Comparison of ENCODE assay signal across 8 mouse cellular contexts in genomic region chr5:75153626-75153960, GRCm38 (mm10). TPM values are rescaled to one million over a fixed set of nuclear protein-coding genes. Genes with fewer than 3 reads are reported as not detected.
A peak's percentile ranks its signal among the peaks of the same experiment; 100 is the strongest.
DNase-seq lines count a peak whose midpoint lies in the region; ATAC-seq and TF ChIP-seq lines count a peak whose summit lies in the region.

No protein-coding gene starts in this region.

- H3K4me3 ChIP-seq in gastrocnemius, adult 2 months: peak overlapping the region; percentile 77
- peak overlapping the region; percentile 86 for H3K4me3 ChIP-seq in megakaryocyte, embryonic 14.5 days (replicated peaks)
- peak overlapping the region; percentile 76 for H3K4me3 ChIP-seq in limb, embryonic 14.5 days (replicated peaks; ENCODE audit: low read length)
- H3K4me3 ChIP-seq in stomach, embryonic 15.5 days (replicated peaks): peak overlapping the region; percentile 59

- DNase-seq in gastrocnemius, adult 2 months: no peak
- no peak for DNase-seq in gastrocnemius, adult 8-10 months (ENCODE audit: low spot score in 2 of 2)
- no peak for DNase-seq in limb, embryonic 14.5 days (ENCODE audit: low spot score)
- no peak for DNase-seq in spleen, adult 18-20 months

- H3K36me3 ChIP-seq in megakaryocyte, embryonic 14.5 days (replicated peaks; ENCODE audit: low read length): no peaks in the 10 kb centered on the region
- H3K36me3 ChIP-seq in limb, embryonic 14.5 days (ENCODE audit: control insufficient read depth, insufficient read depth, low read length): peaks cover 9% of the 10 kb centered on the region
- H3K36me3 ChIP-seq in stomach, embryonic 15.5 days: no peaks in the 10 kb centered on the region

- peak overlapping the region; percentile 66 for H3K4me2 ChIP-seq in limb, embryonic 14.5 days (replicated peaks; ENCODE audit: low read depth, low read length, severe bottlenecking)
- H3K4me2 ChIP-seq in stomach, embryonic 15.5 days: peak overlapping the region; percentile 53

- no peaks in the 10 kb centered on the region for H3K9me3 ChIP-seq in megakaryocyte, embryonic 14.5 days
- H3K9me3 ChIP-seq in limb, embryonic 14.5 days (ENCODE audit: control insufficient read depth, low read length): no peaks in the 10 kb centered on the region
- H3K9me3 ChIP-seq in stomach, embryonic 15.5 days: no peaks in the 10 kb centered on the region

- H3K9ac ChIP-seq in limb, embryonic 14.5 days (ENCODE audit: low read depth, low read length, severe bottlenecking): peak overlapping the region; percentile 99
- H3K9ac ChIP-seq in stomach, embryonic 15.5 days: peak overlapping the region; percentile 56

- TF ChIP-seq CTCF in gastrocnemius, adult 2 months (IDR thresholded peaks at IDR 0.05): no peak

- 0% methylated on average over 13 of the region's 13 CpGs for WGBS in limb, embryonic 14.5 days
- WGBS in stomach, embryonic 15.5 days: under 1% methylated on average over 12 of the region's 13 CpGs

- TF ChIP-seq POLR2A in limb, embryonic 14.5 days (IDR thresholded peaks at IDR 0.05; ENCODE audit: borderline replicate concordance, extremely low read depth, insufficient read depth, insufficient read length): no peak

- intact Hi-C loops in gastrocnemius, adult 2 months (cut with DNase I): no loop called here

- peaks cover 57% of the 10 kb centered on the region for H3K4me1 ChIP-seq in megakaryocyte, embryonic 14.5 days
- peaks cover 15% of the 10 kb centered on the region for H3K4me1 ChIP-seq in limb, embryonic 14.5 days (ENCODE audit: control insufficient read depth, insufficient read depth, low read length)
- peaks cover 36% of the 10 kb centered on the region for H3K4me1 ChIP-seq in stomach, embryonic 15.5 days

- peak overlapping the region; percentile 81 for H3K27ac ChIP-seq in gastrocnemius, adult 2 months
- H3K27ac ChIP-seq in limb, embryonic 14.5 days (replicated peaks; ENCODE audit: low read depth, low read length): peak overlapping the region; percentile 100
- peak overlapping the region; percentile 90 for H3K27ac ChIP-seq in stomach, embryonic 15.5 days

- H3K27me3 ChIP-seq in megakaryocyte, embryonic 14.5 days (replicated peaks): peaks cover 87% of the 10 kb centered on the region
- H3K27me3 ChIP-seq in limb, embryonic 14.5 days (ENCODE audit: control insufficient read depth, insufficient read depth, low read length): no peaks in the 10 kb centered on the region
- H3K27me3 ChIP-seq in stomach, embryonic 15.5 days (replicated peaks): peaks cover 26% of the 10 kb centered on the region

- ATAC-seq in megakaryocyte, adult 5-6 weeks (ENCODE audit: poor library complexity, severe bottlenecking): no peak
- ATAC-seq in limb, embryonic 14.5 days (ENCODE audit: low FRiP score, low read depth): no peak
- no peak for ATAC-seq in stomach, embryonic 15.5 days (ENCODE audit: insufficient read depth, low FRiP score, low read depth)
- no peak for ATAC-seq in monocyte, adult 5-6 weeks (replicated peaks; ENCODE audit: insufficient number of reproducible peaks, low FRiP score, low TSS enrichment, poor library complexity, severe bottlenecking)

RNA-seq across cellular contexts. Expression of gene Pdgfra, which starts 1.5 kb away (rescaled TPM):
- 10 to 100 TPM; 16.6 to 21.7 TPM for total RNA-seq in gastrocnemius, adult 2 months (2021)
- total RNA-seq in gastrocnemius, adult 8-10 months (2022): 10 to 100 TPM in 3 of 4 experiments, 1 to 10 TPM in 1; 7.0 to 18.1 (median 11.2) TPM
- not detected in 2 replicates for polyA plus RNA-seq in megakaryocyte, embryonic 14.5 days (2012; ENCODE audit: insufficient read depth, low replicate concordance)
- total RNA-seq in megakaryocyte, adult 5-6 weeks (2015): 0.04 TPM in 1 of 2 replicates, not detected in the other
- total RNA-seq in megakaryocyte, adult 5-6 weeks (2017): 0.12 and 0.29 TPM in 2 replicates
- polyA plus RNA-seq in limb, embryonic 14.5 days (2012; rRNA removed): 111 and 115 TPM in 2 replicates
- 122 and 138 TPM in 2 replicates for polyA plus RNA-seq in limb, embryonic 14.5 days (2014; fragmentation: Nextera tagmentation; extraction: Ambion mirVana)
- polyA plus RNA-seq in stomach, embryonic 15.5 days (2015; fragmentation: Nextera tagmentation; extraction: Ambion mirVana): 29.2 and 34.8 TPM in 2 replicates
- not detected in 3 replicates for total RNA-seq in monocyte, adult 5-6 weeks (2017)
